Mouse (Mus musculus) neural tube, embryonic 13.5 days (tissue): ENCODE results near the gene Nek1. TPM values are rescaled to one million over a fixed set of nuclear protein-coding genes. Genes with fewer than 3 reads are reported as not detected.
A peak's percentile ranks its signal among the peaks of the same experiment; 100 is the strongest.

ENCODE experiments used
- ATAC-seq: fragments of 200-750 bp; cut with Nextera tagmentation; 2 replicates; pipeline ENCODE4 v1.8.0; 2017; ENCODE audit warnings: low read depth, mild to moderate bottlenecking, moderate TSS enrichment, moderate library complexity
- H3K27ac ChIP-seq: fragments of 300-500 bp; sonication (generic); replicated peaks from 2 replicates; pipeline ENCODE4 v1.5.1; 2015; ENCODE audit warnings: moderate library complexity, mild to moderate bottlenecking, inconsistent platforms
- H3K27me3 ChIP-seq: fragments of 300-500 bp; sonication (generic); 2 replicates; pipeline ENCODE4 v1.6.1; 2015; ENCODE audit warnings: mild to moderate bottlenecking, inconsistent platforms
- H3K36me3 ChIP-seq: fragments of 300-500 bp; sonication (generic); 2 replicates; pipeline ENCODE4 v1.6.1; 2015; ENCODE audit warnings: mild to moderate bottlenecking, inconsistent platforms
- H3K4me1 ChIP-seq: fragments of 300-500 bp; sonication (generic); replicated peaks from 2 replicates; pipeline ENCODE4 v1.6.1; 2015; ENCODE audit warnings: inconsistent platforms
- H3K4me2 ChIP-seq: fragments of 300-500 bp; sonication (generic); 2 replicates; pipeline ENCODE4 v1.6.1; 2015; ENCODE audit warnings: inconsistent platforms, mild to moderate bottlenecking, moderate library complexity
- H3K4me3 ChIP-seq: fragments of 300-500 bp; sonication (generic); 2 replicates; pipeline ENCODE4 v1.5.1; 2015; ENCODE audit warnings: mild to moderate bottlenecking, inconsistent platforms
- H3K9ac ChIP-seq: fragments of 300-500 bp; sonication (generic); 2 replicates; pipeline ENCODE4 v1.6.1; 2015; ENCODE audit warnings: moderate library complexity, mild to moderate bottlenecking, inconsistent platforms
- H3K9me3 ChIP-seq: fragments of 300-500 bp; sonication (generic); 2 replicates; pipeline ENCODE4 v1.6.1; 2016; ENCODE audit warnings: inconsistent platforms
- WGBS: fragments of 180-500 bp; shearing (Covaris S2); methylation state at CpG from one replicate; pipeline ENCODE4 v1.1.7; 2015; 5-methylcytosine and 5-hydroxymethylcytosine counted together
- polyA plus RNA-seq: library from polyadenylated mRNA; unstranded; fragments of >200 nt; fragmentation: Nextera tagmentation; extraction: Ambion mirVana; gene quantifications from 2 replicates; pipeline ENCODE4 v1.2.1, GENCODE M21; 2015

Nek1 gene
- polyA plus RNA-seq, 1 experiment from 2014 or later = 31.8 TPM

DNA sequence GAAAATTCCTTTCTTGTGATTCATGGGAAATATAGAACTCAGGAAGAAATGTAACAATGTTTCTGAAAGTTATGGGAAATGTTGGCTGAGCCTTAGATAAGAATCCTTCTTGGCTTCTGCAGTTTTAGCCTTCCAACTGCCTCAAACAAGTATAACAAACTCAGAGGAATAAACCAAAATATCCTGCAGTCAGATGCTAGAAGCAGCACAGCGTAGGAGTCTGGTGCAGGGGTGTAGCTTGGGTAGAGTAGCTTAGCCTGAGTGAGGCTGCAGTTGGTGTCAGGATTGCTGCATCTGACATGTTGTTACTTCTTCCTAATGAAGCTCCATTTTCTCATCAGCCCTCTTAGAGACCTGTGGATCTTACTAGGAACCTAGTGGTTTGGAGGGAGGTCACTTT is 128.6 kb downstream of the Nek1 start:
- H3K9ac ChIP-seq = no peak overlapping the region
- H3K27ac ChIP-seq = no peak overlapping the region
- no peaks in the 10 kb centered on the region for H3K9me3 ChIP-seq
- no peak overlapping the region for H3K4me3 ChIP-seq
- ATAC-seq = no peak
- H3K4me2 ChIP-seq = no peak overlapping the region
- peaks cover 20% of the 10 kb centered on the region for H3K36me3 ChIP-seq
- WGBS = 92% methylated on average over 1 of the region's 1 CpGs
- no peaks in the 10 kb centered on the region for H3K27me3 ChIP-seq
- no peaks in the 10 kb centered on the region for H3K4me1 ChIP-seq

- Histone ChIP-seq H3K27me3 (no peaks in the 10 kb centered on the region), H3K4me2 (no peak overlapping the region), H3K4me1 (no peaks in the 10 kb centered on the region), H3K27ac (no peak overlapping the region), H3K36me3 (peaks cover 9% of the 10 kb centered on the region; the same call in 1 of the 2 replicates), H3K9ac (no peak overlapping the region), H3K4me3 (no peak overlapping the region), H3K9me3 (no peaks in the 10 kb centered on the region)
- 87% methylated on average over 2 of the region's 2 CpGs for WGBS
- ATAC-seq = no peak
Observed at GRCm38 (mm10) chr8:61127299-61127861, 134.4 kb downstream of the Nek1 start.

DNA sequence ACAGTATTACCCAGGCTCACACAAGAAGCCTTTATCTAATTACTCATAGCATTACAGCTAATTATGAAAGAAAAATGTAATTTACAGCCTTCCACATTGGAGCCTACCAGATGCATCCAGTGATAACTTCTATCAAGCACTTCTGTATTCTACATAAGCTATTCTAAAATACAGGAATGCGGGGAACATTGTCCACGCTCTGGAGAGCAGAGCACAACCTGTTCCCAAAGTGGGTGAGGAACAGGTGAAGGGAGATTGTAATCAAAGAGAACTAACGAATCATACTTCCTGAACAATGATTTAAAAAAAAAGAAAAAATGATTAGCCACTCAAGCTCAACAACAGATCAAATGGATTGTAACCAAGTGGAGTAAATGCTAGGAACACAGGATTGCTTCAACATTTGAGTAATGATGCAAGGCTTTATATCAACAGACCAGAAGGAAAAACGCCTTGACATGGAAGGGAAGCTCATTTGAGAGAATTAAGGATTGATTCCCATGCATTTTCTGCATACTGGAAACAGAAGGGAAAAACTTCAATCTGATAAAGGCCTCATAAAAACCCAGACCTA is 139.7 kb downstream of the Nek1 start:
- WGBS = 92% methylated on average over 4 of the region's 4 CpGs
- no peak for ATAC-seq

GRCm38 (mm10) chr8:61141869-61142268 is 148.9 kb downstream of the Nek1 start:
- Histone ChIP-seq H3K36me3 (no peaks in the 10 kb centered on the region), H3K4me3 (no peak overlapping the region), H3K4me1 (no peaks in the 10 kb centered on the region), H3K9me3 (no peaks in the 10 kb centered on the region), H3K27me3 (no peaks in the 10 kb centered on the region), H3K4me2 (no peak overlapping the region), H3K9ac (no peak overlapping the region), H3K27ac (no peak overlapping the region)
- no peak for ATAC-seq
- 66% methylated on average over 6 of the region's 6 CpGs for WGBS

More for the DNA sequence above, 139.7 kb downstream of the Nek1 start:
- Histone ChIP-seq H3K9ac (no peak overlapping the region), H3K36me3 (0 out of 2 replicates have a peak, but pooled peaks cover 7% of the 10 kb centered on the region), H3K4me1 (no peaks in the 10 kb centered on the region), H3K9me3 (no peaks in the 10 kb centered on the region), H3K4me2 (no peak overlapping the region), H3K27ac (no peak overlapping the region), H3K27me3 (no peaks in the 10 kb centered on the region), H3K4me3 (no peak overlapping the region)

DNA sequence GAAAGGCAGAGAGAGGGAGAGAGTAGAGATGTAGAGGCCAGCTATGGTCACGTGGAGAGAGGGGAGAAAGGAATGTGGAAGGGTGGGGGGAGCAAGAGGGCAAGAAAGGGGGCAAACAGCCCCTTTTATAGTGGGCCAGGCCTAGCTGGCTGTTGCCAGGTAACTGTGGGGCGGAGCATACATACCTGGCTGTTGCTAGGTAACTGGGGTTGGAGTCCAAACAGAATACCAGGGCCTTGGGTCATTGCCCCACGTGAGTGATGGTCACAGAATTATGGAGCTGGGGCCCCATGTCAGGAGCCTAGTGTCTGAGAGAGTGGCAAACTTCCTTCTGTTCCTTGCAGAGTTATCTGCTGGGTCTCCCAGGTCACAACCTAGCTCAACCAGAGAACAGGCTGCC is 149.3 kb downstream of the Nek1 start:
- H3K4me1 ChIP-seq = no peaks in the 10 kb centered on the region
- H3K9me3 ChIP-seq = no peaks in the 10 kb centered on the region
- H3K4me2 ChIP-seq = no peak overlapping the region
- no peak for ATAC-seq
- H3K36me3 ChIP-seq = no peaks in the 10 kb centered on the region
- 39% methylated on average over 3 of the region's 3 CpGs for WGBS
- H3K9ac ChIP-seq = no peak overlapping the region
- H3K4me3 ChIP-seq = no peak overlapping the region
- no peak overlapping the region for H3K27ac ChIP-seq
- no peaks in the 10 kb centered on the region for H3K27me3 ChIP-seq

DNA sequence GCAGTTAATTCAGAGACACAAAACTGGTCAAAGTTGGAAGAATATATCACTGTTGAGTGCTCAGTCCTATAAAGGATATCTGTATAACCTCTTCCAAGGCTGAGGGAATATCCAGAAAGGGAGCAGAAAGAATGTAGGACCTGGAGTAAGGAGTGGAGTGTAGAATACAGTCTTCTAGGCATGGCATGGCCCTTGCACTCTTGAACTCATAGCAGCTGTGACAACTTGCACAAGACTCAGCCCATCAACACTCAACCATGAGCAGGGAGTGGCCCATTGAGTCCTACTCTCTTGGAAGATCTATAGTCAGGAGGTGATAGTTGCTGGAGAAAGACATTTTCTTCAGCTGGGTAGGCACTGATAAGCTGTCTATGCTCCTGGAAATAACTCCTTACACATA is 149.8 kb downstream of the Nek1 start:
- Histone ChIP-seq H3K4me3 (no peak overlapping the region), H3K4me2 (no peak overlapping the region), H3K27ac (no peak overlapping the region), H3K9ac (no peak overlapping the region), H3K9me3 (no peaks in the 10 kb centered on the region), H3K27me3 (no peaks in the 10 kb centered on the region), H3K36me3 (no peaks in the 10 kb centered on the region), H3K4me1 (no peaks in the 10 kb centered on the region)
- no peak for ATAC-seq

DNA sequence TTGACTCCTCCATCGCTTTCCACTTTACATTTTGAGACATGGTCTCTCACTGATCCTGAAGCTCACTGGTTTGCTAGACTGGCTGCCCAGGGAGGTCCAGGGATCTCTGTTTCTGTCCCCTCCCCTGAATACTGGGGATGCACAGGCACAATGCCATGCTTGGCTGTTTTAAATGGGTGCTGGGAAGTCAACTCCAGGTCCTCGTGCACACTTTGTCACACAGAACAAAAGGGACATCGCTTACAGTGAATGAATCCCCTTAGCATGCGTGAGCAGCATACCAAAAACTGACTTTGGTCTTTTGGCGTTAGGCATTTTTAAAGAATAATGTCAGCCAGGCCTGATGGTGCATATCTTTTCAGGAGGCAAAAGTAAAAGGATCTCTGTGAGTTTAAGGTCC is 155.7 kb downstream of the Nek1 start:
- H3K27ac ChIP-seq = no peak overlapping the region
- peak; percentile 83 for ATAC-seq
- no peak overlapping the region for H3K9ac ChIP-seq
- no peaks in the 10 kb centered on the region for H3K36me3 ChIP-seq
- no peak overlapping the region for H3K4me3 ChIP-seq
- H3K4me1 ChIP-seq = no peaks in the 10 kb centered on the region
- no peaks in the 10 kb centered on the region for H3K9me3 ChIP-seq
- no peaks in the 10 kb centered on the region for H3K27me3 ChIP-seq
- WGBS = 26% methylated on average over 5 of the region's 5 CpGs
- H3K4me2 ChIP-seq = no peak overlapping the region

GRCm38 (mm10) chr8:61150596-61150995 is 157.6 kb downstream of the Nek1 start:
- Histone ChIP-seq H3K9me3 (no peaks in the 10 kb centered on the region), H3K4me2 (no peak overlapping the region), H3K27ac (no peak overlapping the region), H3K4me1 (no peaks in the 10 kb centered on the region), H3K4me3 (no peak overlapping the region), H3K36me3 (no peaks in the 10 kb centered on the region), H3K9ac (no peak overlapping the region), H3K27me3 (no peaks in the 10 kb centered on the region)
- 73% methylated on average over 4 of the region's 4 CpGs for WGBS
- no peak for ATAC-seq

- H3K4me2 ChIP-seq = no peak overlapping the region
- WGBS = 61% methylated on average over 1 of the region's 1 CpGs
- no peak overlapping the region for H3K27ac ChIP-seq
- ATAC-seq = no peak
- no peaks in the 10 kb centered on the region for H3K9me3 ChIP-seq
- H3K9ac ChIP-seq = no peak overlapping the region
- no peaks in the 10 kb centered on the region for H3K27me3 ChIP-seq
- no peaks in the 10 kb centered on the region for H3K4me1 ChIP-seq
- no peaks in the 10 kb centered on the region for H3K36me3 ChIP-seq
- H3K4me3 ChIP-seq = no peak overlapping the region
Observed at GRCm38 (mm10) chr8:61156406-61156805, 163.4 kb downstream of the Nek1 start.

- Histone ChIP-seq H3K4me1 (0 out of 2 replicates have a peak, but pooled peaks cover 3% of the 10 kb centered on the region), H3K27me3 (no peaks in the 10 kb centered on the region), H3K4me2 (no peak overlapping the region), H3K9me3 (no peaks in the 10 kb centered on the region), H3K36me3 (no peaks in the 10 kb centered on the region), H3K27ac (no peak overlapping the region), H3K4me3 (no peak overlapping the region), H3K9ac (no peak overlapping the region)
- WGBS = 81% methylated on average over 3 of the region's 3 CpGs
- ATAC-seq = no peak
Observed at GRCm38 (mm10) chr8:61158540-61158939, 165.5 kb downstream of the Nek1 start.

DNA sequence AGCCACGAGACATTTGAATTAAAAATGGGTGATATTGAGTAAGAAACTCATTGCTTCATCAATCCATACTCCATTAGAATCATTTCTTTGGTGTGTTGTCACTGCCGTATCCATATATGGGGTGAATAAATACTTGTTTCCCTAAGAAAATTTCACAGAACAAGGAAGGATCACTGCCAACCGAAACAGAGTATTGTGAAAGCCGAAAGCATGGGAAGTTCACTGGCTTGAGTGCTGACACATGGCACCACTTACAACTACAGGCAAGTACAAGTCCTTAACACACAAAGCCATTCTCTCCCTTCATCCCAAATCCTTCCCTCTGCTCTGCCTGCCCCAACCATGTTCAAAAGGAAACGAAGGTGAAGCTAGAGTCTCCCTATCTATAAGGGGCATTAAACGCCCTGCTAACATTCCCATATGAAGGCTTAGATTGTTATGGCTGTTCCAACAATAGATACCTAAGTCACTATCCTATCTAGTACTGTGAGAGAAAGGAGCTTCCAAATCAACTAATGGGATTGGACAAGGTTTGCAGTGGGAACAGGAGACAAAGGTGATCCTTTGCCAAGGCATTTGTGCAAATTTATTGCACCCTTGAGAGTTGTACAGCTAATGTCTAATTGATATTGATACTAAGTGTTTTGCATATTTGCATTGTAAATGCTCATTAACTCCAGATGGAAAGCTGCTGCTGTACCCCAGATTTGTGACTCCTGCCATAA is 168.6 kb downstream of the Nek1 start:
- Histone ChIP-seq H3K4me3 (no peak overlapping the region), H3K27ac (no peak overlapping the region), H3K36me3 (no peaks in the 10 kb centered on the region), H3K9ac (no peak overlapping the region), H3K9me3 (no peaks in the 10 kb centered on the region), H3K4me1 (0 out of 2 replicates have a peak, but pooled peaks cover 3% of the 10 kb centered on the region), H3K27me3 (no peaks in the 10 kb centered on the region), H3K4me2 (no peak overlapping the region)
- WGBS = 89% methylated on average over 6 of the region's 6 CpGs
- ATAC-seq = peak; percentile 76

GRCm38 (mm10) chr8:61162186-61162566 is 169.2 kb downstream of the Nek1 start:
- H3K4me3 ChIP-seq = no peak overlapping the region

More at GRCm38 (mm10) chr8:61162186-61162566, 169.2 kb downstream of the Nek1 start:
- no peaks in the 10 kb centered on the region for H3K9me3 ChIP-seq
- no peak overlapping the region for H3K9ac ChIP-seq
- H3K4me1 ChIP-seq = 0 out of 2 replicates have a peak, but pooled peaks cover 3% of the 10 kb centered on the region
- H3K27ac ChIP-seq = no peak overlapping the region
- ATAC-seq = peak; percentile 53; the same call in 1 of the 2 replicates
- 53% methylated on average over 1 of the region's 1 CpGs for WGBS
- no peaks in the 10 kb centered on the region for H3K36me3 ChIP-seq
- H3K27me3 ChIP-seq = no peaks in the 10 kb centered on the region
- no peak overlapping the region for H3K4me2 ChIP-seq
